Mouse (Mus musculus) urinary bladder, postnatal 36 days (tissue): ENCODE measurements around the gene Slc1a7.

Experiments used
- DNase-seq, 2 experiments: peaks; one replicate each; pipeline ENCODE4 v3.0.0; 2022; ENCODE audit warnings: low spot score in 2 of 2, mixed read lengths in 1 of 2

Gene Slc1a7

GRCm38 (mm10) chr4:107969781-107970180 lies 1.6 kb downstream of the Slc1a7 start:
- peak in 1 of 2 experiments; percentile 43 for DNase-seq

DNA sequence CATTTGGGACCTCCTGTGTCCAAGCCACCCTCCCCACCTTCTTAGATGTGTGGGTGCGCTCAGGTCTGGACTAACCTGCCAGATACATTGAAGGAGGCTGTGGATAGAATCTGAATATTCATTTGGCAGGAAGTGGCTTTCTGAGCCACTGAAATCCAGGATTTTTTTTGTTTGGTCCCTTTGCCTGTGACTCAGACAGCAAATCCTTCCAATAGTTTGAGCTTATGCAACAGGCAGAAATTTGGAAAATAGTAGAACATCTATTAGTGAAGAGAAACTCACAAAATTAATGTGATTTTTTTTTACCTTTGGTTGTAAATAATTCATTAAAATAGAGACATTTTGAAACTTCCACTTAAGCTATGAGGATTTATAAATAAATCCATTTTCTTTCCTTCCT lies 3.0 kb downstream of the Slc1a7 start:
- DNase-seq: no peak

GRCm38 (mm10) chr4:107974527-107974926 lies 6.4 kb downstream of the Slc1a7 start:
- DNase-seq: no peak

GRCm38 (mm10) chr4:107975004-107975403 lies 6.9 kb downstream of the Slc1a7 start:
- no peak for DNase-seq

- no peak for DNase-seq
Observed at GRCm38 (mm10) chr4:107977593-107977992, 9.5 kb downstream of the Slc1a7 start.

GRCm38 (mm10) chr4:107979530-107979929 lies 11.4 kb downstream of the Slc1a7 start:
- no peak for DNase-seq

DNA sequence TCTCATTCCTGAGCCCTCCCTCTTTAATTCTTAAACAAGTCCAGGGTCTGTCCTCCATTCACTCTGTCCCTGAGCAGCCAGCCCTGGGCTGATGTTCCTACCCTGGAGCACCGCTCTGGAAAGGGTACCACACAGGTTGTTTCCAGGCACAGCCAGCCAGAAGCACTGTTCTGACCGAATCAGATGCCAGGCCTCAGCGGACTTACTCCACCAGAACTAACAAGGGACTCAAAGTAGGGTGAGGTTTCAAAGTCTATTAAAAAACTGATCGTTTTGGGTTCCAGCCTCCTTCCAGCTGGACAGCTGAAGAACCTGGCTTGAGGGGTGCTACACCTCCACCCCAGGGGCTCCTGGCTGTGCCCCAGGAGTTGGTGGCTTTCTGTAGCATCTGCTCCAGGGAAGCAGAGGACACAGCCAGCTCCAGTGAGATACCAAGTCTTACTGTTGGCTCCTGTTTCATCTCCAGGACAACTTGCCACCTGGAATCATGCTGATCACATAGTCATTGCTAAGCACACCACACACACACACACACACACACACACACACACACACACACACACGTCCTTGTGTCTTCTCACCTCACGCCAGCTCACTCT lies 12.0 kb downstream of the Slc1a7 start:
- no peak for DNase-seq

DNA sequence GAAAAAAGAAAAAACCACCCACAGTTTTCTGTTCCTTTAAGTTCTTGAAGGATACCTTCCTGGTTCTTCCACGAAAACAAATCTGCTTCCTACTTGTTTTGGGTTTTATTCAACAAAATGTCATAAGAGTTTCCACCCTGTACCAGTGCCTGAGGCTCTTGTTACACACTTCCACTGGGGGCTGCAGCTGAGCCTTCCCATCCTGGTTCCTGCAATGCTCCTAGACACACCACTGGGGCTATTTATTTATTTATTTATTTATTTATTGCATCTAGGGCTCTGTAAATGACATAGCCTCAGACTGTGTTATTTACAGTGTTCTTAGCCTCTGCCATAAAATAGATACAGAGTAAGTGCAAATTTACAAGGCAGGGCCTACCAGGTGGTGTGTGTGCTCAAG lies 15.6 kb downstream of the Slc1a7 start:
- no peak for DNase-seq

DNA sequence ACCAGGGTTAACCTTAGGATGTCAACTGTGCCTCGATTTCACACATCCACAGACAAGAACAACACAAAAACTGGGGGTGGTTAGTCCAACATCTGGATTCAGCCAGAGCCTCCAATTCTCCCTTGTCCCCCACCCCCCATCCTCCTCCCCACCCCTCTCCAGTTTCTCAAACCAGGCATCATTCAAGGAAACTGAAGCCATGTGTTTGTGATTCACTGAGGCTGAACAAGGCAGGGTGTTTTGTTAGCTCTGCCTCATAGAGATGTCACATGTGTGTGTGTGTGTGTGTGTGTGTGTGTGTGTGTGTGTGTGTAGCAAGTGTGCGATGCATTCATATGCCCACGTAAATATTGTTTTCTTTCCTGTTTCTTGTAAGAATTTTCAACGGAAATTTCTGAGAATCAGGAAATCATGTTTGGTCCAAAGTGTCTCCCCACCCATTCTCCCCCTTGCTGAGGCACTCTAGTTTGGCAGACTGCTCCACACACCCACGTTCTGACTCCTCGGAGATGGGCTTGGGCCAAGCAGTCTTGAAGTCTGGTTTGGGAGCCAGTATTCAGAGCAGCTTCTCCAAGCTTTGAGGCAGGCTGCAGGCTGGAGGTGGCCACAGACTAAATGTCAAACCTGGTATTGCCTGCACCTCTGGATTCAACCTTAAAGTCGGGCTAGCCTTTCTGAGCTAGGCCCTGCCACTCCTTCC lies 16.3 kb downstream of the Slc1a7 start:
- DNase-seq: peak; percentile 53 to 81

- no peak for DNase-seq
Observed at GRCm38 (mm10) chr4:107985812-107986211, 17.7 kb downstream of the Slc1a7 start.

- no peak for DNase-seq
Observed at GRCm38 (mm10) chr4:107986386-107987168, 18.4 kb downstream of the Slc1a7 start.

DNA sequence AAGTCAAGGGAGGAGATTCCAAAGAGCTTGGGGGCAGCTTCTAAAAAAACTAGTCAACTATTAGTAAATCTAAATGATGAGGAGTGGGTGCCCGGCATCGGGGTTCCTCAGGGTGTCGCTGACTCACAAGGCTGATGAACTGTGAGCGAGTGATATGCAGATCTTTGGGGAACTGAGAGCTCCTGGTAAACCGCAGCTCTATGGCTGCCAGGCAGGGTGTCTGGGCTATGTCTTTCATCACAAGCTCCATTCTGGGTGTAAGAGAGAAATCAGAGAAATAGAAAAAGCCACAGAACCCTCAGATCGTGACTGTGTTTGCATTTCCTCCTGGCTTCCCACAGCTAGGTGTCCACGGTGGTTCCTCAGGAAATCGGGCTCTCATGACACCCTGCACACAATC lies 20.8 kb downstream of the Slc1a7 start:
- DNase-seq: no peak

- no peak for DNase-seq
Observed at GRCm38 (mm10) chr4:107990818-107991217, 22.7 kb downstream of the Slc1a7 start.

DNA sequence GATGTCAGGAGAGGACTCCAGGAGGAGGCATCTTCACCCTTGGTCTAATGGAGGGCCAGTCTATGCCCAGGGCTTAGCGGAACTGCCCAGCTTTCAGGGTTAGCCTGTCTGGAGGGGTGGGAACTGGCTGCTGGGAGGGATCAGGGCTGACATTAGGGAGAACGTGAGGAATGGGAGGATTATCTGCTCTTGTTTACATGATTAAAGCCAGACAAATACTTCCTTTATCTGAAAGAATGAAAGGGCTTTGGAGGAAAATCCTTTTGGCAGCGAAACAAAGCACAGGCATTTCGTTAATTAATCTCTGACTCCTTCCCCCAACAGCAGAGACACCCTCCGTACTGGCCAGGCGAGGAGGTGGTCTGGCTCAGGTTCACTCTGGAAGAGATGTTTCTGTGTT lies 23.7 kb downstream of the Slc1a7 start:
- DNase-seq: no peak

GRCm38 (mm10) chr4:107995011-107995410 lies 26.9 kb downstream of the Slc1a7 start:
- DNase-seq: no peak

- no peak for DNase-seq
Observed at GRCm38 (mm10) chr4:107995727-107996126, 27.6 kb downstream of the Slc1a7 start.

- peak in 1 of 2 experiments; percentile 51 for DNase-seq
Observed at GRCm38 (mm10) chr4:107996418-107996986, 28.4 kb downstream of the Slc1a7 start.

GRCm38 (mm10) chr4:107998641-107999332 lies 30.7 kb downstream of the Slc1a7 start:
- DNase-seq: peak; percentile 37 to 72

DNA sequence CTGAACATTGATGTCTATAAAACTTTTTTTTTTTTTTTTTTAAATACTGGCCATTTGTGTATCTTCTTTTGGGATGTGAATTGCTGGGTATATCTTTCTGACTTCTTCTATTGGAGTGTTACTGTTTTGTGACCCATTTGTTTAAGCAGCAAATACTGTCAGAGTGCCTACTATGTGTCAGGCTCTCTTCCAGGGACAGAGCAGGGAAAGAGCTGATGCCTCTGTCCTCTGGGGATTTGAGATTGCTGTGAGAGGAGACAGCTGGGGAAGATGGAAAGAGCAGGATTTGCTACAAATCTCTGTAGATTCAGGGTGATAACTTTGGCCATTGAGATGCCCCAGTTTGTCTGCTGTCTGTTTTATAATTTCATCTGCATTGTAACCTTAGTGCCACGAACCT lies 31.2 kb downstream of the Slc1a7 start:
- no peak for DNase-seq

GRCm38 (mm10) chr4:108005328-108005727 lies 37.2 kb downstream of the Slc1a7 start:
- no peak for DNase-seq

GRCm38 (mm10) chr4:108007532-108008103 lies 39.5 kb downstream of the Slc1a7 start:
- DNase-seq: no peak
